ENCODE assay signal across 8 mouse cellular contexts in genomic region chr11:11960858-11961257, GRCm38 (mm10).
A peak's percentile ranks its signal among the peaks of the same experiment; 100 is the strongest.
DNase-seq lines count a peak whose midpoint lies in the region; ATAC-seq and TF ChIP-seq lines count a peak whose summit lies in the region.

No protein-coding gene starts in this region.

- no peak for TF ChIP-seq CTCF in lung, postnatal 0 days (IDR thresholded peaks at IDR 0.05)

- no peak for DNase-seq in heart, adult 9 months (ENCODE audit: low spot score in 2 of 2)
- DNase-seq in lung, postnatal 0 days (ENCODE audit: low spot score) = peak; percentile 78
- no peak for DNase-seq in lung, postnatal 10 days
- DNase-seq in thymus, postnatal 14 days = no peak
- DNase-seq in adrenal gland, postnatal 36 days = no peak

- no peak overlapping the region for H3K4me3 ChIP-seq in heart, embryonic 11.5 days (ENCODE audit: low read depth, low read length)
- H3K4me3 ChIP-seq in lung, postnatal 0 days (ENCODE audit: low read depth, low read length) = no peak overlapping the region
- no peak overlapping the region for H3K4me3 ChIP-seq in intestine, embryonic 16.5 days (ENCODE audit: low read length)
- H3K4me3 ChIP-seq in stomach, embryonic 14.5 days (ENCODE audit: low read depth, low read length) = no peak overlapping the region

- no peak overlapping the region for H3K4me2 ChIP-seq in heart, embryonic 11.5 days
- H3K4me2 ChIP-seq in lung, postnatal 0 days (replicated peaks; ENCODE audit: low read depth, low read length) = no peak overlapping the region
- no peak overlapping the region for H3K4me2 ChIP-seq in intestine, embryonic 16.5 days (ENCODE audit: low read depth, low read length)
- no peak overlapping the region for H3K4me2 ChIP-seq in stomach, embryonic 14.5 days (replicated peaks; ENCODE audit: low read depth, low read length)

- TF ChIP-seq EP300 in lung, postnatal 0 days (IDR thresholded peaks at IDR 0.05) = peak; percentile 92

- no peak for ATAC-seq in heart, embryonic 11.5 days (replicated peaks; ENCODE audit: insufficient number of reproducible peaks, low FRiP score, low TSS enrichment)
- peak; percentile 80 for ATAC-seq in lung, postnatal 0 days
- ATAC-seq in intestine, embryonic 16.5 days = peak; percentile 29; the same call in 1 of the 2 replicates
- no peak for ATAC-seq in stomach, embryonic 14.5 days (ENCODE audit: insufficient number of reproducible peaks, insufficient read depth, low FRiP score, low read depth)

- WGBS in heart, embryonic 11.5 days (ENCODE audit: insufficient replicate concordance) = 39% methylated on average over 5 of the region's 5 CpGs
- 26% methylated on average over 5 of the region's 5 CpGs for WGBS in lung, postnatal 0 days
- WGBS in intestine, embryonic 16.5 days = 20% methylated on average over 5 of the region's 5 CpGs
- WGBS in stomach, embryonic 14.5 days = 21% methylated on average over 5 of the region's 5 CpGs

- no peaks in the 10 kb centered on the region for H3K36me3 ChIP-seq in heart, embryonic 11.5 days (ENCODE audit: control insufficient read depth, insufficient read depth, low read length)
- no peaks in the 10 kb centered on the region for H3K36me3 ChIP-seq in lung, postnatal 0 days (ENCODE audit: insufficient read depth, low read length)
- H3K36me3 ChIP-seq in intestine, embryonic 16.5 days (ENCODE audit: control insufficient read depth, insufficient read depth, low read length) = no peaks in the 10 kb centered on the region
- peaks cover 9% of the 10 kb centered on the region for H3K36me3 ChIP-seq in stomach, embryonic 14.5 days (ENCODE audit: control insufficient read depth, insufficient read depth, low read length)

- no peaks in the 10 kb centered on the region for H3K9me3 ChIP-seq in heart, embryonic 11.5 days (replicated peaks; ENCODE audit: control insufficient read depth, low read length)
- no peaks in the 10 kb centered on the region for H3K9me3 ChIP-seq in lung, postnatal 0 days (ENCODE audit: low read length)
- no peaks in the 10 kb centered on the region for H3K9me3 ChIP-seq in intestine, embryonic 16.5 days (ENCODE audit: control insufficient read depth, low read length)
- no peaks in the 10 kb centered on the region for H3K9me3 ChIP-seq in stomach, embryonic 14.5 days (ENCODE audit: control insufficient read depth, low read depth, low read length)

- no peaks in the 10 kb centered on the region for H3K27me3 ChIP-seq in heart, embryonic 11.5 days (ENCODE audit: control insufficient read depth, insufficient read depth, low read length)
- no peaks in the 10 kb centered on the region for H3K27me3 ChIP-seq in lung, postnatal 0 days (replicated peaks; ENCODE audit: insufficient read depth, low read length)
- no peaks in the 10 kb centered on the region for H3K27me3 ChIP-seq in intestine, embryonic 16.5 days (replicated peaks; ENCODE audit: control insufficient read depth, insufficient read depth, low read length)
- no peaks in the 10 kb centered on the region for H3K27me3 ChIP-seq in stomach, embryonic 14.5 days (ENCODE audit: control insufficient read depth, insufficient read depth, low read length)

- peak overlapping the region; percentile 94 for H3K27ac ChIP-seq in heart, embryonic 11.5 days (ENCODE audit: low read depth, low read length)
- peak overlapping the region; percentile 81 for H3K27ac ChIP-seq in lung, postnatal 0 days (ENCODE audit: low read length)
- peak overlapping the region; percentile 70 for H3K27ac ChIP-seq in intestine, embryonic 16.5 days (ENCODE audit: low read length)
- peak overlapping the region; percentile 87 for H3K27ac ChIP-seq in stomach, embryonic 14.5 days (ENCODE audit: low read length)

- peaks cover 70% of the 10 kb centered on the region for H3K4me1 ChIP-seq in heart, embryonic 11.5 days (ENCODE audit: control insufficient read depth, insufficient read depth, low read length)
- peaks cover 17% of the 10 kb centered on the region; the same call in 1 of the 2 replicates for H3K4me1 ChIP-seq in lung, postnatal 0 days (ENCODE audit: insufficient read depth, low read depth, low read length)
- H3K4me1 ChIP-seq in intestine, embryonic 16.5 days (ENCODE audit: control insufficient read depth, insufficient read depth, low read length) = peaks cover 14% of the 10 kb centered on the region
- H3K4me1 ChIP-seq in stomach, embryonic 14.5 days (ENCODE audit: control insufficient read depth, insufficient read depth, low read length) = peaks cover 30% of the 10 kb centered on the region

- H3K9ac ChIP-seq in heart, embryonic 11.5 days (ENCODE audit: low read depth, low read length) = peak overlapping the region; percentile 50
- H3K9ac ChIP-seq in lung, postnatal 0 days (replicated peaks; ENCODE audit: low read depth) = no peak overlapping the region
- 0 out of 2 replicates have a peak overlapping the region, but pooled peaks have one; percentile 15 for H3K9ac ChIP-seq in intestine, embryonic 16.5 days (ENCODE audit: low read depth, low read length)
- H3K9ac ChIP-seq in stomach, embryonic 14.5 days (replicated peaks; ENCODE audit: low read depth, low read length) = no peak overlapping the region

Comparison
In these comparisons a context has a peak if more than half of its experiments do, and no peak if none do; other contexts are left out.
1. ATAC-seq: peak in lung, postnatal 0 days (single experiment) and intestine, embryonic 16.5 days (single experiment); none in heart, embryonic 11.5 days (single experiment) and stomach, embryonic 14.5 days (single experiment).
2. H3K9ac ChIP-seq: peak in heart, embryonic 11.5 days (single experiment) and intestine, embryonic 16.5 days (single experiment); none in lung, postnatal 0 days (single experiment) and stomach, embryonic 14.5 days (single experiment).
3. Peak in every context shown above with its lines, with median percentiles within 50 percentile points of each other: H3K27ac ChIP-seq.